Mouse (Mus musculus) adrenal gland, adult (tissue): ENCODE measurements at regions not wholly inside any gene's neighbourhood (a gene's known extent, or its start where the extent isn't known, plus 50 kb on each side); places are given as distances from the start of the nearest gene placed in this dataset.
A peak's percentile ranks its signal among the peaks of the same experiment; 100 is the strongest.

ENCODE experiments used
- DNase-seq, 2 experiments: peaks; one replicate each; pipeline ENCODE4 v3.0.0; 2022 to 2023; ENCODE audit warnings: low spot score in 1 of 2; ENCODE audit not compliant: inconsistent age in 2 of 2

DNA sequence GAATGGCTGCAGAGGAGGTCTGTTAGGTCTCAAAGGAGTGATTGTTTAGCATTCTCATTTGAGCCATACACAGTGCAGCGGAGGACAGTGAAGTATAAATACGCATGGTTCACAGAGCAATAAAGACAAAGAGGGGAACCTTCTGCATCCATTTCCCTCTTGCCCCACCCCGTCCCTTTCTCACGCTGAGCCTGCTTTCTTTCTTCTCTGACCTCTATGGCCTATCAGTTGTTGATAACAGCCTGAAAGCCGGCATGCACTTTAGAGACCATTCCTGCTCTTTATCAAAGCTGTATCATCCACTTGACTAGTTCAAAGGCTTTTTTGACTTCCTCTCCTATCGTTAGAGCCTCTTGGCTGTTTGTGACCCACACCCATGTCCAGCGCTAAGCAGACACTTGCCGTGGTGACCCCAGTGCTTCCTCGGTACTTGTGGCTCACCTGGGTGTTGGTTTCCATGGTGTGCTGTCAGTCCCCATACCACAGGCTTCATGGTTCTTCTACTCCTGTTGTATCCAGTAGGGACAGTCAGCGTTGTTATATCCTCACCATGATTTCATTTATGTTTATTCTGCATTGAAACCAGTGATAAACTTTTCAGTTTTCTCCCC, 161.3 kb downstream of the Slc30a10 start:
- DNase-seq, result no peak

DNA sequence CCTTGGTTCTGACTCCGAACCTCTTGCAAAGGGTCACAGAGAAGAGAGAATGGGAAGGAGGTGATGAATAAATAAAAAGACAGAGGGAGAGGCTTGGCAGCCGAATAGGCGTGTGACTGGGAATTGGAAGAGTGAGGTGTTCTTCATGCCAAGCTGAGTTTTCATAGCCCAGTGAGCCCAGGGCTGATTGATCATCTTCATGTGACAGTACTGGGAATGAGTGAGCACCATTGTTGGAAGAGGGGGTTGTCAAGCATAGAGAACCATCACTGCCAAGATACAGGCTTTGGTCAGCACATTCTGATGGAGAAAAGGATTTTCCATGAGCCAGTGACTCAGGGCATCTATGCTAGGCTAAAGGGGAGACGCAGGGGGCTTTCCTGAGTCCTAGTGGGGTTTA, 163.0 kb downstream of the Slc30a10 start:
- DNase-seq, result no peak

DNA sequence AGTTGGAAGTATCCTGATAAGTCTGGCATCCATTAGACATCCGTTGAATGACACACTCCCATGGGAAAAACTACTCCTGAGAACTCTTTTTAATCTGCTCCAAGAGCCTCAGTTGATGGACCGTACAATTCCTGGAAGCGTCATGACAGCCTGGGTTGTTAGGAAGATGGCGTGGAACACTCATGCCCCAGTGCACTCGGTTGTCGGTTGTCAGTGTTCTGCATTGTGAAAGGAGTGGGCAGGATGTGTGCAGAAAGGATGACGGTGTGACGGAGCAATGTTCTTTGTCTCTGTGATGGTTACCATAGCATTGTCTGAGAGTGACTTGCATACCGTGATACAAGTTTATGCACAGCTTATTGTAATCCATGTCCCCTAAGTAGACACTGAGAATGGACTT, 164.4 kb downstream of the Slc30a10 start:
- DNase-seq, result no peak

DNA sequence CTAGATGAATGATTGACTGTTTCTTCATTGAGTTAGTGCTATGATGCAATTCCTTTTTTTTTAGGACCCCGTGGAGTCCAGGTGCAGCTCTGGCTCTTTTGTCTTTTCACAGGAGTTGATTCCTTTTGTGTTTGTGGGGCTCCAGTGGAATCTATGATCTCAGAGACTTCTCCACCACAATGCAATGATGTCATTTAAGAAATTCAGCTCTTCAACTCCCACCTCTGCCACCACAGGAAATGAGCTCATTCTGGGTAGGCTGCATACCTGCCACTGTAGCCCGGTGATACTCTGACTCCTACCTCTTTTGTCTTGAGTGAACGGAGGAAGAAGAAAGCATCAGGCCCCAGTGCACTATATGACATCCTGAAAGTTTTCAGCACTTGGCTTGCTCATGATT, 173.8 kb downstream of the Slc30a10 start:
- DNase-seq, result no peak

DNA sequence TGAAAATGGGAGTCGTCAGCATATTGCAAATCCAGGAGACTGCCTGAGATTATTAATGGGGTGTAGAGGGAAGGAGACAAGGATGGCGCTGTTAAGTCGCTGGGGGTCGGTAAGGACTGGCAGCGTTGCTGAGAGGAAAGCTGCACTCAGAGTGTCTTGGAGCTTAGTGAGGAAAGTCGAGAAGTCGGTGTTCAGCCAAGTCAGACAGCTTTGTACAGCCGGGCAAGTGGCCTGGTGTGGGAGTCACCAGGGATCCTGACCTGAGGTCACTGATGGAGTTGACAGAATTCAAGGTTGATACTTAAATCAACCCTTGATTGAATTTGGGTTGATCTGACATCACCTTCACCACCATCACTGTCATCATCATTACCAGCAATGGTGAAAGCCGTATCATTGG, 175.3 kb downstream of the Slc30a10 start:
- DNase-seq, result no peak

DNA sequence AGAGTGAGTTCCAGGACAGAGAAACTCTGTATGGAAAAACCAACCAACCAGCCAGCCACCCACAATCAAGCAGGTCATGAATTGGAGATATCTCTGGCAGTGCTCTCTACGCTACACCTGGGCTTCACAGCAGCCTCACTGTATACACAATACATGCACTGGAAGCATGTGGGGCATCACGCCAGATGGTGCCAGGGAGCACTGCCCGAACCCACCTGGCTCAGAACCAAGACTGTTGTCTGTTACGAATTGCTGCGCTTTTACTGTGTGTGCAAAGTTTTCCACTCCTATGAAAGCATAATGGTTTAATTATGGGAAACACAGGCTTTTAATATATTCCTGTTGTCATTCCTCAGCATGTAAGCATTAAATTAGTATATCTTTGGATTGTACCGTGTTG, 184.0 kb downstream of the Slc30a10 start:
- DNase-seq, result no peak

DNA sequence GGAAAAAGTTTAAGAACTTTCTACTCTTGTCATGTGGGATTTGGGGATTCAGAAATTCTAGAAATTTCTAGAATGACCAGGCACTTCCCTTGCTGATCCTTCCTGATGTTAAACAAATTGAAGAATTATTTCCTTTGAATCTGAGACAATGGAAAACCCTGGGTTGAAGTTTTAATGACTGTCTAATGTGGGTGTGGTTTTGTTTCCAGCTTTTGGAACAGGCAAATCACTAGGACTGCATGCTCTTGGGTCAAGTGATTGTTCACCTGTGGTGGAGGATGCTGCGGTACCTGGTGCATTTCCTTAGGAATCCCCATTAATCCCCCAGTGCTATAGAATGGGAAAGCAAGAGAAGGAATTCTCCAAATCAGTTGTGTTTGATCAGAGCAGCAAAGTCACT, 184.8 kb downstream of the Slc30a10 start:
- no peak for DNase-seq

DNA sequence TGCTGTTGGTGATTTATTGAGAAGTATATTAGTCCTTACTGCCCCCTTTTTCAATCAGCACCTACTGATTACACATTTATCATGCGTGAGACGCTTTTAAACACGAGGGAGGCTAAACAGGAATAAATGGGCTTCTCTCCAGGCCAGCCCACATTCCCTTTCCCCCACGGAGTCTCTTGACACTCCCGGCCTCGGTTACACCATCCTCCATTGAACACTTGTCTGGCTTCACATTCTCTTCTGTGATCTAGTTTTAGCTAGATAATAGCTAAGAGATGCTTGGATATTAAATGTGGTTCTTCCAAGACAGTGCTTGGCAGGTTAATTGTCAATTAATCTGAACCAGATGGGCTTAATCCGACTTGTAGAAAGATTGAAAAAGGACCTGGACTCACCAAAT, 189.4 kb downstream of the Slc30a10 start:
- DNase-seq, result no peak

DNA sequence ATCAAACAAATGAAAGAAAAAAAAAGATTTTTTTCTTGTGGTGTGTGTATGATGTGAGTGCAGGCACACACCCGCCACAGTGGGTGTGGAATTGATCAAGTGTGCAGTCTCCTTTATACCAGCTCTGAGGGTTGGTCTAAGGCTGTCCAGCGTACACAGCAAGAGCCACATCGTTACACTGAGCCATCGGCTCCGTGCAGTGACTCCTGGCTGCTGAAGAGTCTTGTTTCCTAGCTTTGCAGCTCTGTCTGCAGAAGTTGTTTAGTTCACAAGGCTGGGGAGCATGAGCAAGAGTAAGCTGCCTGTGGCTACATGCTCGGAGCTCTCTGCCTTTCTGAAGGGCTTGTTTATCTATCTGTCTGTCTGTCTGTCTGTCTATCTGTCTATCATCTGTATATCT, 193.5 kb downstream of the Slc30a10 start:
- peak; percentile 27 to 62 for DNase-seq

DNA sequence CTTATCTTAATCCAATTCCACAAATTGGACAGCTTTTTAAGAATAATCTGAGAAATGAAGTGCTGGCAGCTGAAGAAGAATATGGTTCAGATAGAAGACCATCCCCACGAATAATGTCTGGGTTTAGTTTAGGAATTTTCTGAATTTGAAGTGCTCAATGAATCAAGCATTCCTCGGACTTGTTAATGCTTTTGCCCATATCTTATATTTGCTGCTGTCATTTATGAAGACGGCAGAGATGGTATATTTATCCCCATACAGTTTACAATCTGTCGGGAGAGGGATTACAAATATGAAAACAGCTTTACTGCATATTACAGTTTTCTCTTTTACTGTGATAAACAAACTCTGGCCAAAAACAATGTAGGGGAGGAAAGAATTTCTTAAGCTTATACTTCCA, 194.3 kb downstream of the Slc30a10 start:
- no peak for DNase-seq

DNA sequence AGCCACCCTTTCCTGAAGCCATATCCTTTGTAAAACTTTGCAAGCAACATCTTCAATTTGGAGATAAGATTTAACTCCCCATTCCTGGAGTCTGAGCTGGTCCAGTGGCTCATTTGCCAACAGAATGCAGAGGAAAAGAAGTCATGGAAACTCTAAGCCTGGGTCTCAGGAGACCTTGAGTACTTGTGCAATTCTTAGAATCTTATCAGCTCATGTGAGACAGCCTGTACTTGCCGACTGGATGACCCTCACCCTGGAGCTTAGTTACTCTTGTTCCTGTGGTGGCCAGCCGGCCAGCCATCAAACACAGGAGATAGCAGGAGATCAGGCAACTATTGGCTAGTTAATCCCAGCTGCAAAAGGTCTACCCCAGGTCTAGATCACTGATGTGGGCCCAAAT, 196.3 kb downstream of the Slc30a10 start:
- peak; percentile 76 to 84 for DNase-seq

DNA sequence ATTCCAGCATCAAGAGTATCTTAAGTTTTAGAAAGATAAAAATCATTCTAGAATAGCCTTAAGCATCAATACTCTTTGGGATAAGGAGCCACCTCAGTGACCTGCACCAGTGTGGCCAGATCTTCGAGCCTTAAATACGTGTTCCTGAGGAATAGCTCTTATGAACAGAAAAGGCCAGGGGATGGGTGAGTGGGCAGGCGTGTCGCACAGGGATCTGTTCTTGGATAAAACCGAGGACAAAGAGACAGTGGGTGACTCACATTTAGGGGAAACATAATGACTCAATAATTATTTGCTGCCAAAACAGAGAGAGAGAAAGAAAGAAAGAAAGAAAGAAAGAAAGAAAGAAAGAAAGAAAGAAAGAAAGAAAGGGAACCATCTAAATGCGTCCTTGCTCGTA, 200.4 kb downstream of the Slc30a10 start:
- DNase-seq, result peak; percentile 57 to 80

DNA sequence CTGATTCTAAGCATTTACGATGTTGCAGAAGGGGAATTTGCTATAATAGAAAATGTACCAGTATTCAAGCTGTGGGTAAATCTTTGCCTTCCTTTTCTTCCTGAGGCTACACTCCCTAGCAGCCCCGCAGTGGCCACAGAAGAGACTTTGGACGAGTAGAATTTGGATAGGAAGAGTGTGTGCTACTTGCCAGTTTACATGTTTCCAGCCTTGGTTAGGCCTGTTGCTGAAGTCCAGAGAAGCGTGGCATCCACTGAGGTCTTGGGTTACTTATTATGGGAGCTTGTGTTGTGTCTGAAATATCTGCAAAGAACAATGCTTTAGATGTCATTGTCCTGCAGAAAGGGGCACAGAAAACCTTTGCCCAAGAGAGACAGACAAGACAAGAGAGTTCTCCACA, 200.8 kb downstream of the Slc30a10 start:
- DNase-seq, result peak in 1 of 2 experiments; percentile 62

DNA sequence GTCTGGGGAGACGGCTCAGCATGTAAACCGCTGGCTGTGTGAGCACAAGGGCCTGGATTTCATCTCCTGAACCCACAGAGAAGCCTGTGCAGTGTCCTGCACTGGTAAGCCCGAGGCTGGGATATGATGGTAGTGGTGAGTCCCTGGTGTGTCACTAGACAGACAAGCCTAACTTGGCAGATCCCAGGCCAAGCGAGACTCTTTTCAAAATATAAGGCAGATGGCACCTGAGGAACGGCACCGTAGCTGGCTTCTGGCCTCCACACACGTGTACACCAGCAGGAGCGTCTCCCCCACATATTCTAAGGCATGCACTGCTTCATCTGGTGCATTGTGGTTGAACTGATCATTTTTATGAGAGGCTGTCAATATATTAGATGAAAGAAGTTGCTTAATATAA, 202.6 kb downstream of the Slc30a10 start:
- no peak for DNase-seq

DNA sequence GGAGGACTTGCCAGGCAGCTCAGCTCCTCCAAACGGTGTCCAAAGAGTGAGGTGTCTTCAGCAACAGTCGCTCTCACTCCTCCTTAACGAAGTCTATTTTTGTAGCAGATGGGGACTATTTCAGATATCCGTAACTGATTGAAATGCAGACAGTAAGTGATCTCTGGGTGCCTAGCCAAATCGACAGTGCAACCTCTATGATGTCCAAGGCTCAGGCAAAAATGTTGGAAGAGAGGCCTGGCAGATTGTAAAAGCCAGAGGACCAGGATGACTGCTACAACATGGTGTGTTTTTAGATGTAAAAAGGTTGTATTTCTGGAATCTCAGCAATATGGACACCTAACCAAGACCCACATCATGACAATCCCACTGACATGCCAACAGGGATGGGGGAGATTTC, 204.8 kb downstream of the Slc30a10 start:
- DNase-seq, result no peak

DNA sequence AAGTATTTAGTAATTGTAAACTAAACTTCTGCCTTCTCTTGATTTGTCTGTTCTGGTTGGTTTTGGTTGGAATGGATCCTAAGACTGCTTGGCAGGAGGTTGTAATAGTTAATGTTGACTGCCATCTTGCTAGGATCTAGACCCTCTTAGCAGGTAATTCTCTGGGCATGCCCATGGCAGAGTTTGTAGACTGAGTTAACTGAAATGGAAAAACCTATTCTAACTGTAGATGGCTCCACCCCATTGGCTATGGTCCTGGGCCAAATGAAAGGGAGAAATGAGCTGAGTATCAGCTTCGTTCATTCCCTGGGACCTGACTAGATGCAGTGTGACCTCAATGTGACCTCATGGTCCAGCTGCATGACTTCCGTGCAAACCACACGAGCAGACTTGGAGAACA, 207.7 kb downstream of the Slc30a10 start:
- DNase-seq, result no peak

DNA sequence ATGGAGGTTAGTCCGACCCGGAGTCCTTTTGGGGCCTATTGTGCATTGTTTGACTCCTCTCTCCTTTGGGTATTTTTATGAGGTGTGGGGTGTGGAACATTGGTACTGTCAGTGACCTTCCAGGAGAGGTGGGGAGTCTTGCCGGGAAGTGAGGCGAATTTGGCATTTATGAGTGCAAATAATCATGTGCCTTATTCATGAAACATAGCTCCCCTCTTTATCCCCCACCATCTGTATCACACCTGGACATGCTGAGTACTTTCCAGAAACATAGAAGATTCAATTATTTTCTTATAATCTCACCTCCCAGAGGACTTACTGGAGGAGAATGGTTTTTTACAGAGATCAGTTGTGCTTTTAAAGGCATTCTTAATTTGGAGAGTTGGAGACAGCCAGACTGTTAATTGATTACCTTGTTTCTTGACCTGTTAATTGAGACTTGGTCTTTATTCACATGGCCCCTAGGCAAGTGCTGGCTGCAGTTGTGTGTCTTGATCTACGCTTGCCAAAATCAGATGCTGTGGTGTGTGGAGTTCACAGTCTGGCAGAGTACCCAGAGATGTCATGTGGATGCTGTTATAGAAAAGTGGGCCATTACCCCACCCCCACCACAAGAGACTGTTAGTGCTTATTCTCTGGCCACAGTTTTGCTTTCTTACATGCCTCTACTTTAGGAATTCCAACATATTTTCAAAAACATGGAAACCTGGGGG, 215.5 kb downstream of the Slc30a10 start:
- DNase-seq, result no peak

DNA sequence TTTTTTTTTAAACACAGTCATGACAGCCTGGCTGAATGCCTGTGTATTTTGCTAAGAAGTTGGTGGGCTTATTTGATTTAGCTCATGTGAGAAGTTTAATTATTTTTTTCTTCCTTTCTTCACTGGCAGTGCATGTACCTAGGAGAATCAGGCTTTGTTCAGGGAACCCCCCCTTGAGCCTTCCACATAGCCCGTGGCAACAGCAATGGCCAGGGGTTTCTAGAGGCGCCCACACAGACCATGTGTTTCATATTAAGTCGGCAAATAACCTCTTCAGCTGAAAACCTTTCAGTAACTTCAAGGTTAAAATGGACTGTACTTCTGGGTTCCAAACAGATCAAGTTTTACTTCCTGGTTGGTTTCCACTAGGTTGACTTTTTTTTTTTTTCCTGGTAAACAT, 218.3 kb downstream of the Slc30a10 start:
- DNase-seq, result no peak

DNA sequence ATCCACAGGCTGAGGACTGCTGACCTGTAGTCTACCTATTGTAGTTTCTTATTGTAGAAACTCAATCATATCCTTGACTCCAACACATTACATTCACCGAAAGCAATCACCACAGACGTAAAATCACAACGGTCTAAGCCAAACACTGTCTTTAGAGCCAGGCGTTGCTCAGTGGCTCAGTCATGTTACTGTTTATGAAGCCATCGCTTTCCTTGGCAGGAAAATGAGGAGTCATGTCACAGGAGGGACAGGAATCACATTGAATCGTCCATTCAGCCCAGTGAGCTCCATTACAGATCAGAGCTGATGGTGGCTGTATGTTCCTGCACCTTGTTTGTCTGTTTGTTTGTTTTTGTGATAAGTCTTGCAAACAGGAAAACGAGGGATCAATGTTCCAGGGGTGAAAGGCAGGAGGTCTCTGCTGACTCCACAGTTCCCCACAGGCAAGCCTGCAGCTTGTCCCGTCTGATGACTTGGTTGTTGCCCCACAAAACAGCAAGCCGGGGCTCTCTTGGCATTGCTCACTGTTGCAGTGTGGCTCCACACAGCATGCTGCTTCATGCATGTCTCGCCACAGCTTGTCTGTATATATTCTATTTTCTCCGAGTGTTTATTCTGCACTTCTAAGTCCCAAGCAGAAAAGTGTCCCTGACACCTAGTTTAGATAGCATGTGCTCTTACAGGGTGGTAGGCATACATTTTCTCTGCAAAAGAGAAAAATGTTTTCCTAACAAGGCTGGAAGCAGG, 221.2 kb downstream of the Slc30a10 start:
- DNase-seq, result no peak

DNA sequence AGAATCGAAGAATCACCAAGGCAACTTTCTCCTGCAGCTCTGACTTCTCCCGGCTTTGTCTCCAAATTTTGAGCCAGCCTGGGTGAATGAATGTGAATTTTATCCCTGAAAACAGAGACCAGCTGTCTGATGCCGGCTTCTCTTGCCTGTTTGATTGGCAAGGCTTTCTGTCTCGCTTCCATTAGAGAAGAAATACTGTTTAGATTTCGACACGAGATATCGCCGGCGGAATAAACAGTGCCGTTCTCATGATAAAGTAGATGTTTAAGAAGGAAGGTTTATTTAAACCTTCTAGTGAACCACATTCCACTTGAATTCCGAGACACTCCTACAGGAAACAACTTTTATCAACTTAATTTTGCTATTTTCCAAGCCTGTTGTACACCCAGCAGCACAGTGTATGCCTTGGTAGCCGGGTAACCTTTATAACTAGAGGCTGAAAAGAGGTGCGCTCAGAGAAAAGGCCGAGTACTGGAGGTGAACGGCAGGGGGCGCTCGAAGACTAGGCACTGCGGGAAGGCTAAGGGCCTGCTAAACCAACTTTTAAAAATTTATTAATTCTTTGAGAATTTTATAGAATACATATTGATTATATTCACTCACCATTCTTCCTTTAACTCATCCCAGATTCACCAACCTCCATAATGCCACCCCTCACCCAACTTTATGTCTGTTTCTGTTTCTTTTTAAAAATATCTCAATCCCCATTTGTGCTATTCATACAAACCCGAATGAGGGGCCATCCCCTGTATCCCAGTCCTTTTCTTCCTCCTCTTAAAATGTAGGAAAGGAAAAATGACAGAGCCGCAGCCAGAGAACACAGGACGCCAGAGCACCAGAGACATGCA, 227.2 kb downstream of the Slc30a10 start:
- DNase-seq, result peak; percentile 71 to 92

DNA sequence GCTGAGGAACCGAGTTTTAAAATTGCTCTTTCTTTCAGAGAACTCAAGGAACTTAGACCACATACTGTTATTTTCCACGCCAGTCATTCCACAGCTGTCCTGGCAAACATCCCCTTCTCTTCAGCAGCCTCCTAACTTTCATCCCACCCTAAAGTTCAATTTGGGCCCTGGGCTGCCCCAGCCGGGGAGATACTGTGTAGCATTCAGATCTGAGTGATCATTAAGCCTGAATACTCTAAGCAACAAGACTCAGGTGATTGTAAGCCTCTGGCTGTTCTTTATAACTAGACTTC, 227.8 kb downstream of the Slc30a10 start:
- no peak for DNase-seq

DNA sequence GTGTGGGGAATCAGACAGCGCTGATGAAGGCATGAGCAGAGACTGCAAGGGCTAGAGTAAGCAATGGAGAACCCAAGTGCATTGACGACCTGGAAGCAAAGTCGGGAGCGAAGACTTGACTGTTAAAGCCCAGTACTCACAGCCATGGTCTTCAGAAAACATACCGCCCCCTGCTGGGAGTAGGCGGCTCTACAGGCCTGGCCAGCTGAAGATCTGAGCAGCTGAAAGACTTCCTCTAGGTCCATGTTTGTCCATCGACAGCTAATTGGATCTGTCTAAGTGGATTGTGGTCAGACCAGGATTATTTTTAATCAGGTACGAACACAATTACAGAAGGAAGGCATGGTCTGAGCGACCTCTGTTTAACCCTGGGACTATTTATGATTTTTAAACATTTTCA, 230.0 kb downstream of the Slc30a10 start:
- peak; percentile 20 to 72 for DNase-seq
